Mouse (Mus musculus): Measurements from ENCODE around the gene Nudt22. TPM values are rescaled to one million over a fixed set of nuclear protein-coding genes. Genes with fewer than 3 reads are reported as not detected.

Nudt22 gene
- polyA plus RNA-seq, 1 experiment from 2014 or later = 19.5 TPM

DNA sequence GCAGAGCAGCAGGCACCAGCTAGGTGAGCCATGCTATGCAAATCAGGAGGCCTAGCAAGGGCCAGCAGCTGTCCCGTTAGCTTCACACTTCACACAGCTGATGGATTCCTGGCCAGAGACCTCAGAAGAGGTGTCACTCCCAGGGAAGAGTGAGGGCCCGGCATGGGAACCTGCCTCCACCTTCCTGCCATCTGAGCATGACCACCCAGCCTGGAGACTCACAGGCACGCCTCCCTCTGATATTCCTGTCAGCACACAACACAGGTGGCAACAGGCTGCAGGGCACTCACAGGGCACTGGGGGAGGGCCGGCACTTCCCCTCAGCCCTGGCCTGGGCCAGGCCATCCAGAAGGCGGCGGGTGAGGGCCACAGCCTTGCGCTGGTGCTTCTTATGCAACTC lies 40.5 kb downstream of the Nudt22 start:
- no peak overlapping the region for H3K4me2 ChIP-seq
- no peak overlapping the region for H3K27ac ChIP-seq (ENCODE audit: low read depth, low read length)
- no peak overlapping the region for H3K4me3 ChIP-seq (ENCODE audit: low read depth, low read length)
- no peaks in the 10 kb centered on the region for H3K27me3 ChIP-seq (ENCODE audit: control insufficient read depth, insufficient read depth, low read length)
- H3K9me3 ChIP-seq (ENCODE audit: control insufficient read depth, low read length) = no peaks in the 10 kb centered on the region
- no peak for ATAC-seq (ENCODE audit: low FRiP score)
- no peaks in the 10 kb centered on the region for H3K36me3 ChIP-seq (ENCODE audit: control insufficient read depth, insufficient read depth, low read length)
- peaks cover 11% of the 10 kb centered on the region for H3K4me1 ChIP-seq (ENCODE audit: control insufficient read depth, insufficient read depth, low read length)
- no peak for DNase-seq (ENCODE audit: low spot score, missing footprints)
- 88% methylated on average over 7 of the region's 7 CpGs for WGBS
- H3K9ac ChIP-seq (ENCODE audit: low read length) = no peak overlapping the region

DNA sequence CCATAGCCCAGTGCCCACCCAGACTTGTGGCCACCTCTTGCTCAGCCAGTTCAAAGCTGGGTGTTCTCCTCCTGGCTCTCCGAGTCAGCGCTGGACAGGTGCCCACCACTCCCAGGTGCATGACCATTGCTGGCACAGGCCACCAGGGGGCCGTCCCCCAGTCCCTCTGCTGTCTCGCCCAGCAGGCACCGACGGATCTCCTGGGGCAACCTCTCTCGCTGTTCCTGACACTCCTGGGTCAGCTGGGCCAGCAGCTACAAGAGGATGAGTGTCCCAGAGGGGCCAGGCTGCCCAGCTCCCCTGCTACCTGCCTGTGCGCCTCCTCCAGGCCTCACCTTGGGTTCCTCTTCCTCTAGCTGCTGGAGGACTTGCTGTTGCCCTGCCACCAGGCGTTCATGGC lies 41.9 kb downstream of the Nudt22 start:
- no peak overlapping the region for H3K9ac ChIP-seq (ENCODE audit: low read length)
- H3K27ac ChIP-seq (ENCODE audit: low read depth, low read length) = no peak overlapping the region
- 61% methylated on average over 9 of the region's 9 CpGs for WGBS
- DNase-seq (ENCODE audit: low spot score, missing footprints) (no peak), ATAC-seq (ENCODE audit: low FRiP score) (no peak)
- no peak overlapping the region for H3K4me3 ChIP-seq (ENCODE audit: low read depth, low read length)
- H3K4me2 ChIP-seq = no peak overlapping the region
- H3K4me1 ChIP-seq (ENCODE audit: control insufficient read depth, insufficient read depth, low read length) = peaks cover 15% of the 10 kb centered on the region
- no peaks in the 10 kb centered on the region for H3K9me3 ChIP-seq (ENCODE audit: control insufficient read depth, low read length)
- no peaks in the 10 kb centered on the region for H3K36me3 ChIP-seq (ENCODE audit: control insufficient read depth, insufficient read depth, low read length)
- no peaks in the 10 kb centered on the region for H3K27me3 ChIP-seq (ENCODE audit: control insufficient read depth, insufficient read depth, low read length)

DNA sequence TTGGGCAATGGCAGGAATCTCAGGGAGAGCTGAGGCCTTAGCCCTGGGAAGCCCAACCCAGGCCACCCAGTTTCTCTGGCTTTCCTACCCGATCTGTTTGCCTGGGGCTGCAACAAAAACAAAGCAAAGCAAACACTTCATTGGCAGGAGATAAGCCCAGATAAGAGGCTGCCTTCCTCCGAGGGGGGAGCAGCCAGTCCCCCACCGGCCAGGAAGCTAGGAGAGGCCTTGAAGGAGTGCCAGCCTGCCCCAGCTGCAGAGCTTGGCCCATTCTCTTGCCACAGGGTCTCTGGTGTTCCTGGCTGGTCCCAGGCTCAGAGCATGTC lies 43.2 kb downstream of the Nudt22 start:
- H3K9ac ChIP-seq (ENCODE audit: low read length) = peak overlapping the region; percentile 76
- no peaks in the 10 kb centered on the region for H3K27me3 ChIP-seq (ENCODE audit: control insufficient read depth, insufficient read depth, low read length)
- H3K4me3 ChIP-seq (ENCODE audit: low read depth, low read length) = peak overlapping the region; percentile 42; the same call in 1 of the 2 replicates
- peaks cover 15% of the 10 kb centered on the region for H3K4me1 ChIP-seq (ENCODE audit: control insufficient read depth, insufficient read depth, low read length)
- peak overlapping the region; percentile 94 for H3K4me2 ChIP-seq
- ATAC-seq (ENCODE audit: low FRiP score) (no peak), DNase-seq (ENCODE audit: low spot score, missing footprints) (no peak)
- H3K36me3 ChIP-seq (ENCODE audit: control insufficient read depth, insufficient read depth, low read length) = no peaks in the 10 kb centered on the region
- H3K9me3 ChIP-seq (ENCODE audit: control insufficient read depth, low read length) = no peaks in the 10 kb centered on the region
- WGBS = 21% methylated on average over 3 of the region's 3 CpGs
- H3K27ac ChIP-seq (ENCODE audit: low read depth, low read length) = no peak overlapping the region

DNA sequence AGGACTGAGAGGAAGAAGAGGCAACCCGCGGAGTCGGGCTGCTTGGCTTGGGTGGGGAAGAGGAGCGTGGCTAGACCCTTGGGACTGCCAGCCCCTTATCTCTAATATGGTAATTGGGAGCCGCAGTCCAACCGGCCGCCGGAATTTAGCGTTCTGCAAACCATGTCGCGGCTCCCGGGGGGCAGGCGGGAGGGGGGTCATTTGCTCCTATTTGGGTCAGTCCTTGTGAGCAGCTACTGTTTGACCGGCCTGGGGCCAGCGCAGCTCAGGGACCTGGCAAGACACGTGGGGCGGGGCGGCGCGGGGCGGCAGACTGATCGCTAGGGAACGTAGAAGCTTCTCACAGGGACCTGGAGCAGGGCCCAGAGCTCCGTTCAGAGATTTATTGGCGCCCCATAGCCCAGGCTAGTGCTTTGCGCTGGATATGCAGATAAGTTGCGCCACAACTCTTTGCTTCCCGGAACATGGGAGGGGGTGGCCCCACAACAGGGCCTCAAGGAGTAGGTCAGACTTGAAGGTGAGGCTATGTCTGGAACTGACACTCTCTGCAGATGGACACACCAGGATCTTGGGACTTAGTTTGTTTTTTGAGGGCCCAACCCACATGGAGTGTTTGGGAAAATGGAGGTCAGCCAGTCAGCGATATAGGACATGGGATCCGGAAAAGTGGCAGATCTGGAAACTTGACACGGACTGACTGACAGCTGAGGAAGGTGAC lies 43.8 kb downstream of the Nudt22 start:
- Histone ChIP-seq H3K4me2 (peak overlapping the region; percentile 94), H3K4me3 (ENCODE audit: low read depth, low read length) (peak overlapping the region; percentile 42), H3K27ac (ENCODE audit: low read depth, low read length) (peak overlapping the region; percentile 97), H3K9ac (ENCODE audit: low read length) (peak overlapping the region; percentile 76), H3K27me3 (ENCODE audit: control insufficient read depth, insufficient read depth, low read length) (no peaks in the 10 kb centered on the region), H3K4me1 (ENCODE audit: control insufficient read depth, insufficient read depth, low read length) (peaks cover 15% of the 10 kb centered on the region), H3K36me3 (ENCODE audit: control insufficient read depth, insufficient read depth, low read length) (no peaks in the 10 kb centered on the region), H3K9me3 (ENCODE audit: control insufficient read depth, low read length) (no peaks in the 10 kb centered on the region)
- WGBS = 3% methylated on average over 31 of the region's 31 CpGs
- DNase-seq (ENCODE audit: low spot score, missing footprints) (peak; percentile 92), ATAC-seq (ENCODE audit: low FRiP score) (peak; percentile 20)

DNA sequence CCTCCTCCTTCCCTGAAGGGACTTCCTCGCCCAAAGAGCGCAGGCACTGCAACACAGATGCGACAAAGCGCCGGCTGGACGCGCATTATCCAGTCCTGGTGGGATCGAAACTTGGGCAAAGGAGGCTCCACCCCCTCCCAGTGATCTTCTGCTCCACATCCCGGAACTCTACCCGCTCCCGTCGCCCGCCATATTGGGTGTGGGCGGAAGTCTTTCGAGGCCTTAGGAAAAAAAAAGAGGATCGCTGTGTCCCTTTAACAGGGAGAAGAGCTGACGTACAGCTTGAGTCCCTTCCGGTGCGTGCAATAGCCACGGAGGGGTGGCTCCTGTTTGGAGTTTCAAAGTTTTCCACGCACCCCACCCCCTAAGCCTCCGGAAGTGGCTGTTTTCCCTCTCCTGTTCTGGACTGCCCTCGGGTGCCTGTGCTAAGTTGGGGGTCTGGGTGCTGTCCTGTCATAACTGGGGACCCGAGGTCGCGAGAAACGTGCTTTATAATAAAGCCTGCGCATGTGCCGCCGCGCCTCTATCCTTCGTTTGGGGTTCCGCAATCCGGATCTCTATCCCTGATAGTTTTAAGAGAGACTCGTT lies 44.4 kb downstream of the Nudt22 start:
- no peaks in the 10 kb centered on the region for H3K36me3 ChIP-seq (ENCODE audit: control insufficient read depth, insufficient read depth, low read length)
- under 1% methylated on average over 35 of the region's 35 CpGs for WGBS
- peak overlapping the region; percentile 94 for H3K4me2 ChIP-seq
- DNase-seq (ENCODE audit: low spot score, missing footprints) (peak; percentile 98), ATAC-seq (ENCODE audit: low FRiP score) (peak; percentile 86)
- H3K4me1 ChIP-seq (ENCODE audit: control insufficient read depth, insufficient read depth, low read length) = peaks cover 15% of the 10 kb centered on the region
- peak overlapping the region; percentile 42 for H3K4me3 ChIP-seq (ENCODE audit: low read depth, low read length)
- no peaks in the 10 kb centered on the region for H3K27me3 ChIP-seq (ENCODE audit: control insufficient read depth, insufficient read depth, low read length)
- H3K9me3 ChIP-seq (ENCODE audit: control insufficient read depth, low read length) = no peaks in the 10 kb centered on the region
- H3K9ac ChIP-seq (ENCODE audit: low read length) = peak overlapping the region; percentile 76
- peak overlapping the region; percentile 97 for H3K27ac ChIP-seq (ENCODE audit: low read depth, low read length)

DNA sequence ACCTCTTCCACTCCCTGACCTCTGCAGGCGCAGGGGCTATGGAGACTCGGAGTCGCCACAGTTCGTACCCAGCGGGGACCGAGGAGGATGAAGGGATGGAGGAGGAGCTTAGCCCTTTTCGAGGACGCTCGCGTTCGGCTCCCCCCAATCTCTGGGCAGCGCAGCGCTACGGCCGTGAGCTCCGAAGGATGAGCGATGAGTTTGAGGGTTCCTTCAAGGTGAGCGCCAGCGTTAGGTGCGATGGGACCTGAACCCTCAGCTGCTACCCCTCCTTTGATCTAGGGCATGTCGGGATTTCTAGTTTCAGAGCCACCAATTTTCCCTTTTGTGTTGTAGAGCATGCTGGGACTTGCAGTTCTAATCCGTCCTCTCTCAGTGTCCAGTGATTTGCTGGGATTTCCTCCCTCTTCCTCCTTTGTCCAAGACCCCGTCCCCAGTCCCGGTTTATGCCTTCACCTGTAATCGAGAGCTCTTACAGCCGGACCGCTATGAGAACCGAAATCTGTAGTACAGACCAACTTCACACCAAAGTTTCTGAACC lies 45.2 kb downstream of the Nudt22 start:
- Histone ChIP-seq H3K4me3 (ENCODE audit: low read depth, low read length) (peak overlapping the region; percentile 42), H3K27ac (ENCODE audit: low read depth, low read length) (peak overlapping the region; percentile 97), H3K9ac (ENCODE audit: low read length) (peak overlapping the region; percentile 76), H3K4me2 (peak overlapping the region; percentile 94), H3K36me3 (ENCODE audit: control insufficient read depth, insufficient read depth, low read length) (no peaks in the 10 kb centered on the region), H3K4me1 (ENCODE audit: control insufficient read depth, insufficient read depth, low read length) (peaks cover 15% of the 10 kb centered on the region), H3K9me3 (ENCODE audit: control insufficient read depth, low read length) (no peaks in the 10 kb centered on the region), H3K27me3 (ENCODE audit: control insufficient read depth, insufficient read depth, low read length) (no peaks in the 10 kb centered on the region)
- DNase-seq (ENCODE audit: low spot score, missing footprints) (peak; percentile 98), ATAC-seq (ENCODE audit: low FRiP score) (peak; percentile 65)
- WGBS = under 1% methylated on average over 28 of the region's 28 CpGs

DNA sequence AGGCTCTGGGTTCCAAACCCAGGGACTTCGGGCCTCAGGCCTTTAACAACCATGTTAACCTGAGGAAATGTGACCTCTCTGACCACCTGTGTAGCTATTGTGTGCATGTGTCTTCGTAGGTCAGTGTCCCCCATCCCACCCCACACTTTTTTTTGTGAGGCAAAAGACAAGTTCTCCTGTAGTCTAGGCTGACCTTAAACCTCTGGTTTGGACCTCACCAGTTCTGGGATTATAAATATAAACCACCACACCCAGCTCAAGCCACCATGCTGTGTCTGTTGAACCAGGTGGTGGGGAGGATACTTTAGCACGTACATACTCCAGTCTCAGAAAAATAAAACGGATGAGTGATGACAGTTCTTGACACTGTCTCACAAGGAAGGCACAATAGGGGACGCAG lies 46.0 kb downstream of the Nudt22 start:
- no peaks in the 10 kb centered on the region for H3K9me3 ChIP-seq (ENCODE audit: control insufficient read depth, low read length)
- peak overlapping the region; percentile 94 for H3K4me2 ChIP-seq
- DNase-seq (ENCODE audit: low spot score, missing footprints) = no peak
- H3K4me3 ChIP-seq (ENCODE audit: low read depth, low read length) = peak overlapping the region; percentile 42; the same call in 1 of the 2 replicates
- H3K27ac ChIP-seq (ENCODE audit: low read depth, low read length) = no peak overlapping the region
- H3K4me1 ChIP-seq (ENCODE audit: control insufficient read depth, insufficient read depth, low read length) = peaks cover 15% of the 10 kb centered on the region
- no peaks in the 10 kb centered on the region for H3K36me3 ChIP-seq (ENCODE audit: control insufficient read depth, insufficient read depth, low read length)
- WGBS = 47% methylated on average over 5 of the region's 5 CpGs
- H3K27me3 ChIP-seq (ENCODE audit: control insufficient read depth, insufficient read depth, low read length) = no peaks in the 10 kb centered on the region
- H3K9ac ChIP-seq (ENCODE audit: low read length) = peak overlapping the region; percentile 76; the same call in 1 of the 2 replicates
- ATAC-seq (ENCODE audit: low FRiP score) = no peak

DNA sequence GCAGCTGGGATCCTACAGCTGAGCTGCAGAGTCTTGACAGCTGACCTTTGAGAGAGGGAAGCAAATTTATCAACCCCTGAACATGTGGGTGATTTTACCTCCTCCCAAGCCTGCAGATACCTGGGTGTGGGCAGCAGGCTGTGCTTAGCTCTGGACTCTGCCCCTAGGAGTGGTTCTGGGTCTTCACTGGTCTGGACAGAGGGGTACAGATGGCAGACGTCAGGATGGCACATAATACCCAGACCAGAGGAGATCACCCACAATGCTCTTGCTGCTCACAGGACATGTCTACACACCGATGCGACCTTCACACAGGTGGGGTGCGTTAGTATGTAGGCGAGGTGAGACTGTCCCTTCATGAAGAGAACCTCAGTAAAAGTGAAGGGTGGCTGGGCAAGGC lies 46.4 kb downstream of the Nudt22 start:
- WGBS = 93% methylated on average over 5 of the region's 5 CpGs
- no peaks in the 10 kb centered on the region for H3K36me3 ChIP-seq (ENCODE audit: control insufficient read depth, insufficient read depth, low read length)
- H3K9me3 ChIP-seq (ENCODE audit: control insufficient read depth, low read length) = no peaks in the 10 kb centered on the region
- no peak for DNase-seq (ENCODE audit: low spot score, missing footprints)
- no peaks in the 10 kb centered on the region for H3K27me3 ChIP-seq (ENCODE audit: control insufficient read depth, insufficient read depth, low read length)
- H3K4me3 ChIP-seq (ENCODE audit: low read depth, low read length) = no peak overlapping the region
- H3K9ac ChIP-seq (ENCODE audit: low read length) = no peak overlapping the region
- H3K4me1 ChIP-seq (ENCODE audit: control insufficient read depth, insufficient read depth, low read length) = peaks cover 15% of the 10 kb centered on the region
- ATAC-seq (ENCODE audit: low FRiP score) = no peak
- H3K4me2 ChIP-seq = no peak overlapping the region
- no peak overlapping the region for H3K27ac ChIP-seq (ENCODE audit: low read depth, low read length)

DNA sequence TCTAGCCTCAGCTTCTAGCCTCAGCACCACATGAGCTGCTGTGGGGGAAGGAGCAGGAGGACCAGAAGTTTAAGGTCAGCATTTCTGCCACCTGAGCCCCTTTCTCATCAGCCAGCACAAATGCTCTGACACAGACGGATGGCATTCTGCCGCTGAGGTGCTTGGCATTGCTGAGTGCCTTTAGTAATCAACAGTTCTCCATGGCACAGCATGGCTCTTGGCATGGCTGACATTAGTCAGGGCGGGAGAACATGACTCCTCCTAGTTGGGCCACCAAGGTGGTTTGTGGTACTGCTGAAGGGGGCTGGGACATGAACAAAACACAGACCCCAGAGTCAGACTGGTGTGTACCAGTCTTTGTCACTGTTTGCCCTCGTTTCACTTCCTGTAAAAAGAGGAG lies 47.7 kb downstream of the Nudt22 start:
- WGBS = 83% methylated on average over 4 of the region's 4 CpGs

More for the DNA sequence above, 47.7 kb downstream of the Nudt22 start:
- Histone ChIP-seq H3K4me2 (no peak overlapping the region), H3K4me1 (ENCODE audit: control insufficient read depth, insufficient read depth, low read length) (peaks cover 15% of the 10 kb centered on the region), H3K4me3 (ENCODE audit: low read depth, low read length) (no peak overlapping the region), H3K27ac (ENCODE audit: low read depth, low read length) (no peak overlapping the region), H3K9me3 (ENCODE audit: control insufficient read depth, low read length) (no peaks in the 10 kb centered on the region), H3K9ac (ENCODE audit: low read length) (no peak overlapping the region), H3K27me3 (ENCODE audit: control insufficient read depth, insufficient read depth, low read length) (no peaks in the 10 kb centered on the region), H3K36me3 (ENCODE audit: control insufficient read depth, insufficient read depth, low read length) (no peaks in the 10 kb centered on the region)
- ATAC-seq (ENCODE audit: low FRiP score) (no peak), DNase-seq (ENCODE audit: low spot score, missing footprints) (no peak)
